22 mouse cellular contexts compared by ENCODE assay signal in genomic region chr3:41510191-41510590, GRCm38 (mm10). TPM values are rescaled to one million over a fixed set of nuclear protein-coding genes. Genes with fewer than 3 reads are reported as not detected.
DNase-seq lines count a peak whose midpoint lies in the region; ATAC-seq lines count a peak whose summit lies in the region.
"Had no signal": no experiment of that assay in that cellular context is flagged by ENCODE, and none has a peak within 500 bp of the region (broad histone marks: within the 10 kb centered on the region; RNA-seq: fewer than 3 reads in every experiment).

No protein-coding gene starts in this region.

- no peaks in the 10 kb centered on the region for H3K9me3 ChIP-seq in stomach, embryonic 16.5 days (replicated peaks; ENCODE audit: control insufficient read depth, low read length)
- no peaks in the 10 kb centered on the region for H3K9me3 ChIP-seq in midbrain, embryonic 14.5 days (ENCODE audit: control insufficient read depth, low read length)
- H3K9me3 ChIP-seq: embryonic facial prominence, embryonic 13.5 days; forebrain, embryonic 12.5 days; G1E; hindbrain, embryonic 10.5 days had no signal

- H3K27ac ChIP-seq in stomach, embryonic 16.5 days (ENCODE audit: low read length): peak overlapping the region; percentile 3; the same call in 1 of the 2 replicates
- H3K27ac ChIP-seq in midbrain, embryonic 14.5 days (replicated peaks; ENCODE audit: low read depth, low read length): no peak overlapping the region
- H3K27ac ChIP-seq: embryonic facial prominence, embryonic 13.5 days; forebrain, embryonic 12.5 days; hindbrain, embryonic 10.5 days; hindbrain, embryonic 14.5 days had no signal

- no peak overlapping the region for H3K4me3 ChIP-seq in stomach, embryonic 16.5 days (replicated peaks; ENCODE audit: low read length)
- no peak overlapping the region for H3K4me3 ChIP-seq in midbrain, embryonic 14.5 days (replicated peaks; ENCODE audit: low read depth, low read length)
- H3K4me3 ChIP-seq: embryonic facial prominence, embryonic 13.5 days; forebrain, embryonic 12.5 days; heart, embryonic 12.5 days; hindbrain, embryonic 10.5 days had no signal

- H3K36me3 ChIP-seq in stomach, embryonic 16.5 days (ENCODE audit: control insufficient read depth, insufficient read depth, low read length): no peaks in the 10 kb centered on the region
- no peaks in the 10 kb centered on the region for H3K36me3 ChIP-seq in midbrain, embryonic 14.5 days (ENCODE audit: control insufficient read depth, insufficient read depth, low read length)
- H3K36me3 ChIP-seq: embryonic facial prominence, embryonic 13.5 days; forebrain, embryonic 12.5 days; G1E; heart, embryonic 12.5 days; hindbrain, embryonic 10.5 days had no signal

- ATAC-seq in frontal cortex, adult (ENCODE audit: low TSS enrichment): peak; percentile 94
- no peak for ATAC-seq in stomach, embryonic 16.5 days (ENCODE audit: insufficient read depth, low FRiP score)
- no peak for ATAC-seq in midbrain, embryonic 14.5 days (ENCODE audit: low FRiP score, low TSS enrichment)
- ATAC-seq: CD4-positive, CD25-positive, alpha-beta regulatory T cell, adult 4 months; forebrain, embryonic 16.5 days had no signal

- H3K9ac ChIP-seq in stomach, embryonic 16.5 days (ENCODE audit: low read length): no peak overlapping the region
- no peak overlapping the region for H3K9ac ChIP-seq in midbrain, embryonic 14.5 days (replicated peaks; ENCODE audit: low read length)
- H3K9ac ChIP-seq: embryonic facial prominence, embryonic 13.5 days; forebrain, embryonic 12.5 days; heart, embryonic 12.5 days; hindbrain, embryonic 14.5 days had no signal

- H3K4me1 ChIP-seq in stomach, embryonic 16.5 days (ENCODE audit: control insufficient read depth, insufficient read depth, low read length): no peaks in the 10 kb centered on the region
- H3K4me1 ChIP-seq in midbrain, embryonic 14.5 days (ENCODE audit: control insufficient read depth, insufficient read depth, low read length): no peaks in the 10 kb centered on the region
- H3K4me1 ChIP-seq: embryonic facial prominence, embryonic 13.5 days; forebrain, embryonic 12.5 days had no signal

- 80% methylated on average over 9 of the region's 9 CpGs for WGBS in stomach, embryonic 16.5 days
- 56% methylated on average over 9 of the region's 9 CpGs for WGBS in midbrain, embryonic 14.5 days

- intact Hi-C loops in left cerebral cortex, postnatal 10 days (cut with DNase I): no loop called here

- no peaks in the 10 kb centered on the region for H3K27me3 ChIP-seq in stomach, embryonic 16.5 days (ENCODE audit: control insufficient read depth, insufficient read depth, low read length)
- no peaks in the 10 kb centered on the region for H3K27me3 ChIP-seq in midbrain, embryonic 14.5 days (ENCODE audit: control insufficient read depth, insufficient read depth, low read length)
- H3K27me3 ChIP-seq: embryonic facial prominence, embryonic 13.5 days; forebrain, embryonic 12.5 days; heart, embryonic 12.5 days had no signal

- H3K4me2 ChIP-seq in stomach, embryonic 16.5 days (ENCODE audit: low read depth, low read length): no peak overlapping the region
- H3K4me2 ChIP-seq in midbrain, embryonic 14.5 days (ENCODE audit: low read length): no peak overlapping the region
- H3K4me2 ChIP-seq: embryonic facial prominence, embryonic 13.5 days; forebrain, embryonic 12.5 days; heart, embryonic 12.5 days; hindbrain, embryonic 14.5 days had no signal

- DNase-seq in frontal cortex, postnatal 25 days (ENCODE audit: low spot score in 2 of 2): no peak
- DNase-seq in left cerebral cortex, adult 9 months (ENCODE audit: low spot score in 2 of 2): peak; percentile 29 to 40
- no peak for DNase-seq in left cerebral cortex, postnatal 10 days (ENCODE audit: extremely low spot score in 1 of 2, low spot score in 2 of 2)
- peak; percentile 81 for DNase-seq in brain, adult 2 months (ENCODE audit: low read depth, low spot score)
- no peak for DNase-seq in liver
- no peak for DNase-seq in midbrain, embryonic 14.5 days
- DNase-seq: adrenal gland, adult 8-10 months; B cell, adult 2 months; cerebellum, adult 18-20 months; cerebellum, adult 9-11 months; cerebellum, postnatal 36 days; gastrocnemius, postnatal 25 days had no signal

RNA-seq across cellular contexts. Expression of gene Jade1, which starts 45.3 kb away (rescaled TPM):
- total RNA-seq in left cerebral cortex, postnatal 10 days (2021): 10 to 100 TPM; 23.0 to 25.3 TPM
- 11.5 and 11.6 TPM in 2 replicates for polyA plus RNA-seq in stomach, embryonic 16.5 days (2015; fragmentation: Nextera tagmentation; extraction: Ambion mirVana)
- 9.4 and 13.1 TPM in 2 replicates for polyA plus RNA-seq in midbrain, embryonic 14.5 days (2014; fragmentation: Nextera tagmentation; extraction: Ambion mirVana)

Comparison
In these comparisons a context has a peak if more than half of its experiments do, and no peak if none do; other contexts are left out.
1. DNase-seq: peak in left cerebral cortex, adult 9 months (2 of 2) and brain, adult 2 months (single experiment); none in frontal cortex, postnatal 25 days (0 of 2), left cerebral cortex, postnatal 10 days (0 of 2), liver (single experiment) and midbrain, embryonic 14.5 days (single experiment).